Mouse (Mus musculus) embryonic fibroblast, embryonic 13.5 days (primary cell): ENCODE measurements at regions not wholly inside any gene's neighbourhood (a gene's known extent, or its start where the extent isn't known, plus 50 kb on each side); places are given as distances from the start of the nearest gene placed in this dataset.

Experiments
- CTCF ChIP-seq: IDR thresholded peaks from 2 replicates; pipeline ENCODE4 v1.5.1; 2011; ENCODE audit warnings: mild to moderate bottlenecking, control low read depth, low read length, moderate library complexity, borderline replicate concordance; ENCODE audit not compliant: insufficient read depth
- POLR2A ChIP-seq: IDR thresholded peaks from 2 replicates; pipeline ENCODE4 v1.6.1; 2011; ENCODE audit warnings: low read depth, mild to moderate bottlenecking, control low read depth, low read length, moderate library complexity

GRCm38 (mm10) chr10:72326624-72327023, 328.0 kb upstream of the Zwint start:
- TF ChIP-seq POLR2A = no peak
- TF ChIP-seq CTCF = no peak
